Mouse (Mus musculus): ENCODE data around the gene Ghrl. TPM values are rescaled to one million over a fixed set of nuclear protein-coding genes. Genes with fewer than 3 reads are reported as not detected.
"Not testable (repeated sequence)": the region's sequence is repeated elsewhere in the genome, so short reads cannot be mapped to it uniquely, and the experiment has no call there.

The Ghrl gene
- polyA plus RNA-seq, 1 experiment from 2014 or later = 0.61 TPM

DNA sequence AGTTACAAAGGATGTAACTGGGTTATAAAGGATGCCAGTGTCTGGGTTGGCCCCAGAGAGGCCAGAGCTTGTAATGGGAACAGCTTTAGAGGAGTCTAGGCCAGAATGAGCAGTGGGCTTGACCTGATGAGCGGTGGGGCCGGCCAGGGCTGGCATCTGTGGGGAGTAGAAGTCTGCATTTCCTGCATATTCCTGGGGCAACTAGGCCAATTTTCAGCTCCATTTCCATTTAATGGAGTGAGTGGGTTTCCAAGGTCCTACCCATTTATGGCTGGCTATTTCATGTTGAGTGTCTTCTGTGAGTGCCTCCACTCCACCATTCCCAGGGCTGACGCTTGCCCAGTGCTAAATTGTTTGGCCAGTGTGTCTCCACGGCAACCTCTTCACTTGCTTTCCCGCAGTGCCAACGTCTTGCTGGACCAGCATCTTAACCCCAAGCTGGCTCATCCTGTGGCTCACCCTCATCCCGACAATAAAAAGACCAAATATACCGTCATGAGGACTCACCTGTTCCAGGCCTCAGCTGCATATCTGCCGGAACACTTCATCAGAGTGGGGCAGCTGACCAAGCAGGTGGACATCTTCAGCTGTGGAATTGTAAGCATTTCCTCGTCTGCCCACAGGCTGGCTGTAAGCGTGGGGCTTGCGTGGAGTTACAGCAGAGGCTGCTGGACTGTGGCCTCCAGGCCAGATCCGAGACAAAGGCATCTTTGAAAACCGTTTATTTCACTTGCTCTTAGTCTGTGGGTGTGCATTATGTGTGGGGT, 41.3 kb downstream of the Ghrl start:
- Histone ChIP-seq H3K9me3 (ENCODE audit: control insufficient read depth, low read length) (no peaks in the 10 kb centered on the region), H3K27me3 (replicated peaks; ENCODE audit: control insufficient read depth, insufficient read depth, low read length) (no peaks in the 10 kb centered on the region), H3K27ac (replicated peaks; ENCODE audit: low read depth, low read length) (no peak overlapping the region), H3K4me2 (ENCODE audit: low read depth, low read length) (no peak overlapping the region), H3K9ac (ENCODE audit: low read depth, low read length) (no peak overlapping the region), H3K4me1 (ENCODE audit: control insufficient read depth, insufficient read depth, low read length) (no peaks in the 10 kb centered on the region), H3K36me3 (ENCODE audit: control insufficient read depth, insufficient read depth, low read length) (no peaks in the 10 kb centered on the region), H3K4me3 (ENCODE audit: low read depth, low read length) (no peak overlapping the region)
- DNase-seq (ENCODE audit: low spot score) (no peak), ATAC-seq (ENCODE audit: low read depth) (no peak)
- 73% methylated on average over 14 of the region's 14 CpGs for WGBS

DNA sequence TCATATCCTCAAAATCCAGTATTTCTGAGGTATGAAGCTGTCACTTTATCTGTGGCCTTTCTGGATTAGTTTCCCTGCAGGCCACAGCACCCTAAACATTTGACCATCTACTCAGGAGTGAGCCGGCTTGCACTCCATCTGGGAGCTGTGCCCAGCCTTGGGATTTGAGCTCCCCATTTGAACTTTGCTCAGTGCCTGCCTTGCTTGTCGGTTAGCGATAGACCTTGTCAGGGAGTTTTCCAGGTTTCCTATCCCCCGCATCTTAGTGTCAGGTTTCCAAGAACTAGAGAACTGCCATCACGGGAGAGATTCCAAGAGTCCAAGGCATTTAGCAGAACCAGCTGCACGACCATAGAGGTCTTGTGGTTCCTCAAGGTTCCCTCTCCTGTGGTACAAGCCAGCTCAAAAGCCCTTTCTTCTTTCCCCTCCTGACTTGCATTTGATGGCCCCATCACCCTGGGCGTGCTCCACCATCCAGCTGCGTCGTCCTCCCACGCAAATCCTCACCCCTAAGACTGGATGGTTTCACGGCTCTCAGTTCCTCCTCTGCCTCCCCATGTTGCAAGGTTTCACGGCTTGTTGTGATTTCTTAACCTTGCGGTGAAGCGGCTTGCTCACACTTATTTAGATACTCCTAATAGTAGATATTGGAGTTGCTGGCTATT, 42.5 kb downstream of the Ghrl start:
- H3K9me3 ChIP-seq (ENCODE audit: control insufficient read depth, low read length) = no peaks in the 10 kb centered on the region
- no peak overlapping the region for H3K4me2 ChIP-seq (ENCODE audit: low read depth, low read length)
- no peaks in the 10 kb centered on the region for H3K4me1 ChIP-seq (ENCODE audit: control insufficient read depth, insufficient read depth, low read length)
- WGBS = 57% methylated on average over 14 of the region's 14 CpGs
- no peak for DNase-seq (ENCODE audit: low spot score)
- H3K4me3 ChIP-seq (ENCODE audit: low read depth, low read length) = no peak overlapping the region
- H3K27ac ChIP-seq (replicated peaks; ENCODE audit: low read depth, low read length) = no peak overlapping the region
- no peak for ATAC-seq (ENCODE audit: low read depth)
- H3K27me3 ChIP-seq (replicated peaks; ENCODE audit: control insufficient read depth, insufficient read depth, low read length) = no peaks in the 10 kb centered on the region
- H3K36me3 ChIP-seq (ENCODE audit: control insufficient read depth, insufficient read depth, low read length) = no peaks in the 10 kb centered on the region
- no peak overlapping the region for H3K9ac ChIP-seq (ENCODE audit: low read depth, low read length)

DNA sequence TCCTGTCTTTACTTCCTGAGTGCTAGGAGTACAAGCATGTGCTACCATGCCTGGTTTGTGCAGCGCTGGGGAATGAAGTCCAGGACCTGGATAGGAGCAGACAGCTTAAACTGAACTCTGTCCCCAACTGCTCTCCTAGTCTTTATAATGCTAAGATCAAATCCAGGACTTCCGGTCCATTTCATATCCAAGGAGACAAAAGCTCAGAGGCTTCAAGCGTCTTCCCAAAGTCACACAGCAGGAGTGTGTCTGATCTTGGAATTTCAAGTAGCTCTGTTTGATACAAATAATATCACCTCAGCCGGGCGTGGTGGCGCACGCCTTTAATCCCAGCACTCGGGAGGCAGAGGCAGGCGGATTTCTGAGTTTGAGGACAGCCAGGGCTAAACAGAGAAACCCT, 43.7 kb downstream of the Ghrl start:
- no peak for ATAC-seq (ENCODE audit: low read depth)
- Histone ChIP-seq H3K27ac (replicated peaks; ENCODE audit: low read depth, low read length) (no peak overlapping the region), H3K9me3 (ENCODE audit: control insufficient read depth, low read length) (0 out of 2 replicates have a peak, but pooled peaks cover 4% of the 10 kb centered on the region), H3K27me3 (replicated peaks; ENCODE audit: control insufficient read depth, insufficient read depth, low read length) (no peaks in the 10 kb centered on the region), H3K4me1 (ENCODE audit: control insufficient read depth, insufficient read depth, low read length) (no peaks in the 10 kb centered on the region), H3K36me3 (ENCODE audit: control insufficient read depth, insufficient read depth, low read length) (no peaks in the 10 kb centered on the region), H3K4me3 (ENCODE audit: low read depth, low read length) (no peak overlapping the region), H3K4me2 (ENCODE audit: low read depth, low read length) (no peak overlapping the region), H3K9ac (ENCODE audit: low read depth, low read length) (no peak overlapping the region)
- WGBS = 93% methylated on average over 9 of the region's 9 CpGs
- DNase-seq (ENCODE audit: low spot score) = no peak

DNA sequence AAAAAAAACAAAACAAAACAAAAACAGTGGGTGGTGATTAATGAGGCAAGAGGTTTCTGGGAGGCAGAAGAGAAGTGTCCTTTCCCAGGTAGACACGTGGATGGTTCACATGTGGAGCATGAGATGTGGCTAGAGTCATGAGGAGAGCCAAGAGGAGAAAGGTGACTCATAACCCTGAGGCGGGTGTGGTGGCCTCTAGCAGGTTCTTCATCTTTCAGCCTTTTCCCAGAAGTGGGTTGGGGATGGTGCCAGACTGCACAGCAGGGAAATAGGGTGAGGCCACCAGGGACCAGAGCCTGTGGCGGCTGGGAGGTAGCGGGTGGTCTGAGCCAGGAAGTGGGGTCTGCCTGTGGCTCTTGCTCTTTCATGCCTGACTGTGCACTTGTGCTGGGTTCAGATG, 44.4 kb downstream of the Ghrl start:
- H3K4me1 ChIP-seq (ENCODE audit: control insufficient read depth, insufficient read depth, low read length) = no peaks in the 10 kb centered on the region
- H3K9me3 ChIP-seq (ENCODE audit: control insufficient read depth, low read length) = 0 out of 2 replicates have a peak, but pooled peaks cover 4% of the 10 kb centered on the region
- DNase-seq (ENCODE audit: low spot score) (no peak), ATAC-seq (ENCODE audit: low read depth) (no peak)
- no peaks in the 10 kb centered on the region for H3K27me3 ChIP-seq (replicated peaks; ENCODE audit: control insufficient read depth, insufficient read depth, low read length)
- H3K36me3 ChIP-seq (ENCODE audit: control insufficient read depth, insufficient read depth, low read length) = no peaks in the 10 kb centered on the region
- no peak overlapping the region for H3K4me3 ChIP-seq (ENCODE audit: low read depth, low read length)
- H3K9ac ChIP-seq (ENCODE audit: low read depth, low read length) = no peak overlapping the region
- H3K27ac ChIP-seq (replicated peaks; ENCODE audit: low read depth, low read length) = no peak overlapping the region
- WGBS = 75% methylated on average over 4 of the region's 4 CpGs
- no peak overlapping the region for H3K4me2 ChIP-seq (ENCODE audit: low read depth, low read length)

DNA sequence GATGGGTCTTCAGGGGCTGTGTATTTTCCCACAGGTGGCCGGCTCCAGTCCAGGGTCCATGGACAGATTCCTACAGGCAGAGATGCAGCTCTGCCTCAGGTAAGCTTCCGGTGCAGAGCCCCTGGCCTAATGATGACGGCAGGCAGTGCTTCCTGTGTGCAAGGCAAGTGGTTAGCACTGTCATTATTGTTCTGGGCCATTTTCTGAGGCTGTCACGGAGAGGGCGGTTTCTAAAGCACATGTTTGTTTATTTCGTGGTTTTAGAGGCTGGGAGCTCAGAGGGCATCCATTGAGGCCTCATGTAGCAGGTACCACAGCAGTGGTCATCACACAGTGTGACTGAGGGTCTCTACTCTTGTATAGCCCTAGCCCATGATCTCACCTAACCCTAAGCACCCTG, 46.7 kb downstream of the Ghrl start:
- WGBS = 72% methylated on average over 5 of the region's 6 CpGs
- H3K36me3 ChIP-seq (ENCODE audit: control insufficient read depth, insufficient read depth, low read length) = no peaks in the 10 kb centered on the region
- H3K9ac ChIP-seq (ENCODE audit: low read depth, low read length) = no peak overlapping the region
- no peak overlapping the region for H3K4me3 ChIP-seq (ENCODE audit: low read depth, low read length)
- 0 out of 2 replicates have a peak, but pooled peaks cover 4% of the 10 kb centered on the region for H3K9me3 ChIP-seq (ENCODE audit: control insufficient read depth, low read length)
- no peak for ATAC-seq (ENCODE audit: low read depth)
- no peak for DNase-seq (ENCODE audit: low spot score)
- no peak overlapping the region for H3K4me2 ChIP-seq (ENCODE audit: low read depth, low read length)
- H3K4me1 ChIP-seq (ENCODE audit: control insufficient read depth, insufficient read depth, low read length) = peaks cover 6% of the 10 kb centered on the region; the same call in 1 of the 2 replicates
- H3K27me3 ChIP-seq (replicated peaks; ENCODE audit: control insufficient read depth, insufficient read depth, low read length) = no peaks in the 10 kb centered on the region
- no peak overlapping the region for H3K27ac ChIP-seq (replicated peaks; ENCODE audit: low read depth, low read length)

DNA sequence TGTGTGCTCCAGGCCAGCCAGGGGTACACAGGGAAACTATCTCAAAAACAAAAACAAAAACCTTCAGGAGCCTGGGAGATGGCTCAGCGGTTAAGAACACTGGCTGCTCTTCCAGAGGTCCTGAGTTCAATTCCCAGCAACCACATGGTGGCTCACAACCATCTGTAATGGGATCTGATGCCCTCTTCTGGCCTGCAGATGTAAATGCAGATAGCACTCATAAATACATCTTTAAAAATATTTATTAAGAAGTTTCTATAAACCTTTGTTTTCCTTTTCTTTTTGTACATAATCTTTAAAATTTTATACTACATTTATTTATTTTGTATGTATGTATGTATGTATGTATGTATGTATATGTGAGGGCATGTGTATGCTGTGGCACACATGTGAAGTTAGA, 47.7 kb downstream of the Ghrl start:
- not testable (repeated sequence) for H3K27me3 ChIP-seq (replicated peaks; ENCODE audit: control insufficient read depth, insufficient read depth, low read length); H3K9me3 ChIP-seq (ENCODE audit: control insufficient read depth, low read length); H3K4me1 ChIP-seq (ENCODE audit: control insufficient read depth, insufficient read depth, low read length); H3K4me2 ChIP-seq (ENCODE audit: low read depth, low read length); H3K27ac ChIP-seq (replicated peaks; ENCODE audit: low read depth, low read length); H3K36me3 ChIP-seq (ENCODE audit: control insufficient read depth, insufficient read depth, low read length); ATAC-seq (ENCODE audit: low read depth); H3K4me3 ChIP-seq (ENCODE audit: low read depth, low read length); H3K9ac ChIP-seq (ENCODE audit: low read depth, low read length); DNase-seq (ENCODE audit: low spot score)
- 89% methylated on average over 1 of the region's 1 CpGs for WGBS

DNA sequence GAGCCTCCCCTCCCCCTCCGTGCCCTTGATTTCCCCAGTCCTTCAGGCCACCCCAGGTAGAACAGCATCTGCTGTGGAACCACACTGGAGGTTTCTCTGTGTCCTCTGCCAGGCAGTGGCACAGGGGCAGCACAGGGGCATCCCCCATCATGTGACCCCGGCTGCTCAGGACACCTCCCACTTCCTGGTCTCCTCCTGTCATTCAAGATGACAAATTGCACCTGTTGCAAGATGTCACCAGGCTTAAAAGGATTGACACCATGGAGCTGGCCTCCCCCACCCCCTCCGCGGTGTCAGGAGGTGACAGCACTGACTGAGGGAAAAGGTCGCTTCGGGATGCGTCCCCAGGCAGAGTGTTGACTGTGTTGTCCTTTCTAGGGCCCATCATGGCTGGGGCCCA, 49.9 kb downstream of the Ghrl start:
- Histone ChIP-seq H3K27ac (replicated peaks; ENCODE audit: low read depth, low read length) (no peak overlapping the region; the same call in 1 of the 2 replicates), H3K4me3 (ENCODE audit: low read depth, low read length) (no peak overlapping the region), H3K36me3 (ENCODE audit: control insufficient read depth, insufficient read depth, low read length) (no peaks in the 10 kb centered on the region), H3K4me2 (ENCODE audit: low read depth, low read length) (no peak overlapping the region), H3K4me1 (ENCODE audit: control insufficient read depth, insufficient read depth, low read length) (peaks cover 6% of the 10 kb centered on the region; the same call in 1 of the 2 replicates), H3K9ac (ENCODE audit: low read depth, low read length) (no peak overlapping the region), H3K9me3 (ENCODE audit: control insufficient read depth, low read length) (0 out of 2 replicates have a peak, but pooled peaks cover 4% of the 10 kb centered on the region), H3K27me3 (replicated peaks; ENCODE audit: control insufficient read depth, insufficient read depth, low read length) (no peaks in the 10 kb centered on the region)
- ATAC-seq (ENCODE audit: low read depth) (no peak), DNase-seq (ENCODE audit: low spot score) (no peak)
- WGBS = 66% methylated on average over 7 of the region's 7 CpGs

DNA sequence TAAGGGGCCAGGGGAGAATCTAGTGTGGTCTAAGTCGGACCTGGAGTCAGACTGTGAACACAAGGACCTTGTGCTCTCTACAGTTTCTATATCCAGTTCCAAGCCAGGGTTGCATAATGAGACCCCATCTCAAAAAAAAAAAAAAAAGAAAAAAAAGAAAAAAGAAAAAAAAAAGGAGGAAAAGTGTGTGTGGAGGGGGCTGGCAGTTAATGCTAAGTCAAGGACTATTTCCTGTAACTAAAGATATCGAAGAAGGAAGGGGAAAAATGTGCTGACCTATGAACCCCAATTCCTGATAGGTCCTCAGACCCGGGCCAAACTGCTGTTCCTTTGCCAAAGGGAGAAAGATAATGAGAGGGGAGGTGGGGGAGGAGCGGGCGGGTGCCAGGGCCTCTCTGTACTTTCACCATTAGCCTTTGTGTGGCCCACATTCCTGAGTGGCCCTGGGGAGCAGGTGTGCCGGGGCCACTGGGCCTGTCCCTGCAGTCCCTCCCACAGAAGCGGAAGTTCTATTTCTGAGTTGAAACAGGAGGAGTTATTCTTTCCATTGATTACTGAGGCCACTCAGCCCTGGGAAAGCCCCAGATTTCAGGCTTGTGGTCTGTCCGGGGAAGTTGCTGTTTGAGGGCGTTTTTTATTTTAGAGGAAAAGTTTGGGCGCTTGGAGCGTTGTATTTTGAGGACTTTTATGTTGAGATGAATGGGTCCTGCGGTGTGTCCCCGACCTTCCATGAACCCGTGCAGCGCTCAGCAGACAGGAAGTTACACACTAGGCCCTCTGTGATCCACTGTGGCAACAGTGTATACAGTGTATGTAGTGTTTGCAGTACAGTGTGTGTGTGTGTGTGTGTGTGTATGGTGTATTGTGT, 51.2 kb downstream of the Ghrl start:
- no peaks in the 10 kb centered on the region for H3K27me3 ChIP-seq (replicated peaks; ENCODE audit: control insufficient read depth, insufficient read depth, low read length)
- peak; percentile 68 for DNase-seq (ENCODE audit: low spot score)
- 0 out of 2 replicates have a peak, but pooled peaks cover 4% of the 10 kb centered on the region for H3K9me3 ChIP-seq (ENCODE audit: control insufficient read depth, low read length)
- H3K4me3 ChIP-seq (ENCODE audit: low read depth, low read length) = no peak overlapping the region
- peak; percentile 88 for ATAC-seq (ENCODE audit: low read depth)
- H3K4me1 ChIP-seq (ENCODE audit: control insufficient read depth, insufficient read depth, low read length) = peaks cover 6% of the 10 kb centered on the region; the same call in 1 of the 2 replicates
- 21% methylated on average over 15 of the region's 15 CpGs for WGBS
- H3K9ac ChIP-seq (ENCODE audit: low read depth, low read length) = no peak overlapping the region
- no peak overlapping the region for H3K4me2 ChIP-seq (ENCODE audit: low read depth, low read length)
- H3K36me3 ChIP-seq (ENCODE audit: control insufficient read depth, insufficient read depth, low read length) = no peaks in the 10 kb centered on the region
- peak overlapping the region; percentile 75 for H3K27ac ChIP-seq (replicated peaks; ENCODE audit: low read depth, low read length)
